Mouse (Mus musculus) CH12.LX (cell line): ENCODE results near the gene Rassf5. TPM values are rescaled to one million over a fixed set of nuclear protein-coding genes. Genes with fewer than 3 reads are reported as not detected.

ENCODE experiments used
- DNase-seq: peaks from one replicate; pipeline ENCODE4 v3.0.0-alpha.2; 2013; ENCODE audit errors: extremely low read depth
- H3K27ac ChIP-seq: 2 replicates; pipeline ENCODE4 v1.5.1; 2012; ENCODE audit warnings: low read depth, mild to moderate bottlenecking, control low read depth, moderate library complexity; ENCODE audit not compliant: insufficient read depth
- H3K27me3 ChIP-seq: replicated peaks from 2 replicates; pipeline ENCODE3; 2012; ENCODE audit warnings: inconsistent platforms
- H3K36me3 ChIP-seq, 2 experiments: replicated peaks in 1 of 2; 2 replicates each; pipeline versions ENCODE3 to v1.6.1; 2012; ENCODE audit warnings: inconsistent platforms in 1 of 2, low read length in 1 of 2, mild to moderate bottlenecking in 1 of 2, mixed read lengths in 1 of 2, moderate library complexity in 1 of 2; ENCODE audit not compliant: control insufficient read depth in 1 of 2, insufficient read depth in 1 of 2
- H3K4me1 ChIP-seq, 2 experiments: 2 replicates each; pipeline ENCODE4 v1.6.1; 2012; ENCODE audit warnings: inconsistent platforms in 1 of 2, moderate library complexity in 1 of 2; ENCODE audit not compliant: insufficient read depth in 2 of 2, control insufficient read depth in 1 of 2
- H3K4me2 ChIP-seq: 2 replicates; pipeline ENCODE4 v1.6.1; 2012; ENCODE audit warnings: low read depth, mild to moderate bottlenecking, control low read depth; ENCODE audit not compliant: poor library complexity, insufficient read depth, severe bottlenecking
- H3K4me3 ChIP-seq, 3 experiments: fragments of 150-350 bp in 1 of 3; sonication (generic) in 1 of 3; replicated peaks in 1 of 3; 2 replicates each; pipeline versions ENCODE3 to v1.5.1; 2011 to 2012; ENCODE audit warnings: low read depth in 2 of 3, low read length in 2 of 3, mild to moderate bottlenecking in 2 of 3, moderate library complexity in 2 of 3, control low read depth in 1 of 3, improper control_type of control experiment in 1 of 3, inconsistent platforms in 1 of 3, mixed read lengths in 1 of 3; ENCODE audit not compliant: poor library complexity in 1 of 3
- H3K79me2 ChIP-seq: replicated peaks from 2 replicates; pipeline ENCODE4 v1.6.1; 2012; ENCODE audit warnings: mild to moderate bottlenecking, moderate library complexity; ENCODE audit not compliant: control insufficient read depth, poor library complexity, insufficient read depth, severe bottlenecking; ENCODE audit errors: extremely low read depth
- H3K9ac ChIP-seq: 2 replicates; pipeline ENCODE4 v1.6.1; 2012; ENCODE audit warnings: low read depth, mild to moderate bottlenecking, control low read depth, moderate library complexity; ENCODE audit not compliant: insufficient read depth
- H3K9me3 ChIP-seq: replicated peaks from 2 replicates; pipeline ENCODE3; 2012; ENCODE audit warnings: low read length, inconsistent platforms, mixed read lengths
- CHD1 ChIP-seq: IDR thresholded peaks from 2 replicates; pipeline ENCODE4 v1.6.1; 2012; ENCODE audit warnings: low read depth, low read length, improper control_type of control experiment, inconsistent platforms
- E2F4 ChIP-seq: IDR thresholded peaks from 2 replicates; pipeline ENCODE4 v1.6.1; 2011; ENCODE audit warnings: low read depth, low read length, improper control_type of control experiment; ENCODE audit not compliant: insufficient replicate concordance
- ELF1 ChIP-seq: IDR thresholded peaks from 2 replicates; pipeline ENCODE4 v1.6.1; 2014; ENCODE audit warnings: low read depth, mild to moderate bottlenecking, inconsistent platforms, low read length, improper control_type of control experiment
- EP300 ChIP-seq: IDR thresholded peaks from 2 replicates; pipeline ENCODE4 v1.6.1; 2011; ENCODE audit warnings: low read length, improper control_type of control experiment
- ETS1 ChIP-seq: conservative IDR thresholded peaks from 2 replicates; pipeline ENCODE4 v1.6.1; 2012; ENCODE audit warnings: low read depth, mild to moderate bottlenecking, inconsistent platforms, low read length, improper control_type of control experiment, moderate library complexity
- GABPA ChIP-seq: IDR thresholded peaks from 2 replicates; pipeline ENCODE4 v1.6.1; 2012; ENCODE audit warnings: low read depth, low read length, improper control_type of control experiment, inconsistent platforms; ENCODE audit not compliant: insufficient replicate concordance
- HCFC1 ChIP-seq: IDR thresholded peaks from 2 replicates; pipeline ENCODE4 v1.6.1; 2012; ENCODE audit warnings: low read depth, mild to moderate bottlenecking, inconsistent platforms, low read length, improper control_type of control experiment
- IRF4 ChIP-seq: IDR thresholded peaks from 2 replicates; pipeline ENCODE4 v1.6.1; 2014; ENCODE audit warnings: low read depth, mild to moderate bottlenecking, inconsistent platforms, low read length, improper control_type of control experiment
- JUN ChIP-seq: IDR thresholded peaks from 2 replicates; pipeline ENCODE4 v1.6.1; 2011; ENCODE audit warnings: low read depth, mild to moderate bottlenecking, low read length, improper control_type of control experiment, moderate library complexity; ENCODE audit not compliant: insufficient read depth
- JUND ChIP-seq: conservative IDR thresholded peaks from 2 replicates; pipeline ENCODE4 v1.6.1; 2011; ENCODE audit warnings: low read depth, low read length, improper control_type of control experiment
- MEF2A ChIP-seq: IDR thresholded peaks from 2 replicates; pipeline ENCODE4 v1.6.1; 2014; ENCODE audit warnings: low read depth, mild to moderate bottlenecking, inconsistent platforms, low read length, improper control_type of control experiment, borderline replicate concordance
- MXI1 ChIP-seq: IDR thresholded peaks from 2 replicates; pipeline ENCODE4 v1.6.1; 2011; ENCODE audit warnings: mild to moderate bottlenecking, low read depth, low read length, improper control_type of control experiment
- PAX5 ChIP-seq: IDR thresholded peaks from 2 replicates; pipeline ENCODE4 v1.6.1; 2012; ENCODE audit warnings: low read length, inconsistent platforms, mixed read lengths
- POLR2AphosphoS2 ChIP-seq: IDR thresholded peaks from 2 replicates; pipeline ENCODE4 v1.6.1; 2011; ENCODE audit warnings: low read depth, low read length, improper control_type of control experiment
- SIN3A ChIP-seq: IDR thresholded peaks from 2 replicates; pipeline ENCODE4 v1.6.1; 2012; ENCODE audit warnings: low read length, improper control_type of control experiment, inconsistent platforms
- SMC3 ChIP-seq: IDR thresholded peaks from 2 replicates; pipeline ENCODE4 v1.6.1; 2011; ENCODE audit warnings: low read depth, low read length, improper control_type of control experiment
- TCF12 ChIP-seq: IDR thresholded peaks from 2 replicates; pipeline ENCODE4 v1.6.1; 2014; ENCODE audit warnings: low read depth, mild to moderate bottlenecking, inconsistent platforms, low read length, improper control_type of control experiment
- UBTF ChIP-seq: IDR thresholded peaks from 2 replicates; pipeline ENCODE4 v1.6.1; 2012; ENCODE audit warnings: low read depth, mild to moderate bottlenecking, inconsistent platforms, low read length, improper control_type of control experiment, moderate library complexity
- USF1 ChIP-seq: IDR thresholded peaks from 2 replicates; pipeline ENCODE4 v1.6.1; 2014; ENCODE audit warnings: low read depth, mild to moderate bottlenecking, inconsistent platforms, low read length, improper control_type of control experiment
- ZC3H11A ChIP-seq: IDR thresholded peaks from 2 replicates; pipeline ENCODE4 v1.6.1; 2012; ENCODE audit warnings: low read depth, mild to moderate bottlenecking, inconsistent platforms, low read length, improper control_type of control experiment
- ZKSCAN1 ChIP-seq: IDR thresholded peaks from 2 replicates; pipeline ENCODE4 v1.6.1; 2012; ENCODE audit warnings: low read depth, inconsistent platforms, low read length, improper control_type of control experiment, borderline replicate concordance
- ZNF384 ChIP-seq: IDR thresholded peaks from 2 replicates; pipeline ENCODE4 v1.6.1; 2012; ENCODE audit warnings: low read depth, low read length, improper control_type of control experiment, inconsistent platforms
- dilution Hi-C: fragments of 300-500 bp; cut with MboI; formaldehyde crosslinking; loops from 2 replicates; pipeline ENCODE4 v1.14.3; 2020; ENCODE audit warnings: low sequenced_read_pairs; ENCODE audit not compliant: extremely low pct_unique_long_range_greater_than_20kb, extremely low pct_ligation_motif_present
- in situ Hi-C: fragments of 300-500 bp; cut with MboI; formaldehyde crosslinking; loops from 3 replicates; pipeline ENCODE4 v1.14.3; 2019; ENCODE audit warnings: low sequenced_read_pairs, low pct_ligation_motif_present, low pct_unique_long_range_greater_than_20kb, mixed read lengths
- polyA plus RNA-seq: library from polyadenylated mRNA; unstranded; fragments of >175 nt; gene quantifications from 2 replicates; pipeline ENCODE4 v1.2.1, GENCODE M21; 2012; ENCODE audit warnings: low read depth; ENCODE audit not compliant: insufficient read length
- total RNA-seq, 2 experiments: library from RNA; depleted of rRNA; stranded (reverse); fragments of 300-350 nt in 1 of 2; fragments of >200 nt in 1 of 2; gene quantifications; 2 replicates each; pipeline ENCODE4 v1.2.3; 2012 to 2014

Gene Rassf5
- total and polyA plus RNA-seq, 3 experiments: 11.5 to 32.1 (median 16.3) TPM

DNA sequence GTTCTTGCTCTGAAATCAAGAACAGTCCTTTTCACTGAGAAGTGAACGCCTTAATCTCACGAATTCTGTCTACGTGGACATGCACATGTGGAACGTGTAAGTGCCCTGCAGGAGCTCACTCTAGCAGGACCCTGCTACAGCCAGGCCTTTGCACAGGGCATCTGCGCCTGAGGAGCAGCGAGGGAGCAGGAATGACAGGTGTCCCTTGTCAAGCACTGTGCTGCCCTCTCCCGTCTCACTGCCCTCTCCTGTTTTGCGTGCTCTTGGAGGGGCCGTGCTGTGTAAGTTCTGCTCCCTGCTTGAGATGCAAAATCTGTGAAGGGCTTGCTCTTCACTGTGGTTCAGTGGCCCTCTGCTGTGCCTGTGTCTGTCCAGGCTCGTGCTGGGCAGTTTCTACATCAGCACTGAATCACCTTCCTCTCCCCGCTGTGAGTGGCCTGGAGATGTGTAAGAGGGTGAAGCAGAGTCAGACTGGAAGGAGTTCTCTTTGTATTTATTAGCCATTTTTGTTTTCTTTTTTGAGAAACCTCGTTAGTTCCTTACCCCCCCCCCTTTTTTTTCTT, 70.7 kb downstream of the Rassf5 start:
- Histone ChIP-seq H3K9me3 (no peaks in the 10 kb centered on the region), H3K79me2 (no peaks in the 10 kb centered on the region; the same call in 1 of the 2 replicates), H3K27ac (no peak overlapping the region), H3K4me2 (no peak overlapping the region), H3K9ac (no peak overlapping the region), H3K36me3 (peaks cover 82 to 93% of the 10 kb centered on the region in 2 experiments), H3K4me1 (no peaks in the 10 kb centered on the region), H3K27me3 (no peaks in the 10 kb centered on the region), H3K4me3 (no peak overlapping the region)
- in situ Hi-C loops (no loop called here), dilution Hi-C loops (no loop called here)
- TF ChIP-seq ETS1 (no peak), SIN3A (no peak), JUND (no peak), TCF12 (no peak), E2F4 (no peak), ELF1 (no peak), CHD1 (no peak), POLR2AphosphoS2 (no peak), MEF2A (no peak), SMC3 (no peak), JUN (no peak), HCFC1 (no peak), PAX5 (no peak), IRF4 (no peak), ZNF384 (no peak), USF1 (no peak), EP300 (no peak), UBTF (no peak), MXI1 (no peak)
- DNase-seq: no peak

DNA sequence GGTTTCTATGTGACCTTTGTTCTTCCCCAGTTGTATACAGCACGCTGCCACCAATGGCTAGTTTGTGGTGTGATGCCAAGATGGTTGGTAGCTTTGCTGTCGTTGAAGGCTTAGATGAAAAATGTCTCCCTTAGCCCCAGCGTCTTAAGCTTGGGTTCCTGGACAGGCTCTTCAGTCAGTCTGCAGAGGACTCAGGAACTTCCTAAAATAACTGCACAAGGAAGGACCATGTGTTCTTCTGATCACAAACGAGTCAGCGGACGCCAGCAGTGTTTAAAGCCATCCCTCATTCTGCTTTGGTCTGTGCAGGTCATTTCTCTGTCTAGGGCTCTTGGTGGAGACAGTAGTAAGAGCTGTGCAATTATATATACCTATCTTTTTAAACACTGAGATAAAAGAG, 71.2 kb downstream of the Rassf5 start:
- Histone ChIP-seq H3K9ac (no peak overlapping the region), H3K27ac (no peak overlapping the region), H3K4me1 (no peaks in the 10 kb centered on the region)
- TF ChIP-seq ZC3H11A (no peak), ELF1 (no peak), GABPA (no peak), IRF4 (no peak), POLR2AphosphoS2 (no peak), USF1 (no peak), SMC3 (no peak), ZKSCAN1 (no peak), ETS1 (no peak)
- TF ChIP-seq, all 38 proteins: peak for 0
- H3K9me3 ChIP-seq: no peaks in the 10 kb centered on the region
- H3K36me3 ChIP-seq: peaks cover 80 to 96% of the 10 kb centered on the region in 2 experiments
- no peak for DNase-seq
- no peaks in the 10 kb centered on the region; the same call in 1 of the 2 replicates for H3K79me2 ChIP-seq
- H3K4me2 ChIP-seq: no peak overlapping the region
- in situ Hi-C loops (no loop called here), dilution Hi-C loops (no loop called here)
- H3K4me3 ChIP-seq: no peak overlapping the region
- H3K27me3 ChIP-seq: no peaks in the 10 kb centered on the region
